Mouse (Mus musculus) Patski (cell line): ENCODE measurements around the gene Bend4. TPM values are rescaled to one million over a fixed set of nuclear protein-coding genes. Genes with fewer than 3 reads are reported as not detected.

ENCODE experiments used
- ATAC-seq: fragments of 100-300 bp; one replicate; pipeline ENCODE4 v1.8.0; 2021
- CTCF ChIA-PET: fragments of 350-600 bp; sonication (Branson Sonifier 250); formaldehyde crosslinking; loops from one replicate; lab custom pipeline; 2022; ENCODE audit warnings: inconsistent platforms; lab: Charles Lee
- POLR2A ChIA-PET: fragments of 350-600 bp; sonication (Branson Sonifier 250); formaldehyde crosslinking; loops from one replicate; lab custom pipeline; 2022; ENCODE audit warnings: antibody characterized with exemption, inconsistent platforms; lab: Charles Lee
- DNase-seq: peaks from one replicate; pipeline ENCODE4 v3.0.0-alpha.2; 2011; ENCODE audit warnings: low read depth, low spot score
- H3K27me3 ChIP-seq: fragments of 371-371 bp; one replicate; pipeline ENCODE4 v1.5.1; 2021
- CTCF ChIP-seq: fragments of 100-300 bp; IDR thresholded peaks from one replicate; pipeline ENCODE4 v1.5.1; 2021
- in situ Hi-C: fragments of 300-500 bp; cut with MboI; formaldehyde crosslinking; loops from 3 replicates; pipeline ENCODE4 v1.11.1; 2018; ENCODE audit warnings: low pct_unique_long_range_greater_than_20kb, mixed read lengths
- polyA plus RNA-seq: library from polyadenylated mRNA; unstranded; gene quantifications from one replicate; pipeline ENCODE4 v1.2.3, GENCODE M21; 2021

Gene Bend4
- polyA plus RNA-seq: 1.1 TPM

- DNase-seq (no peak), ATAC-seq (peak; percentile 35)
- TF ChIP-seq CTCF: no peak
- in situ Hi-C loops: no loop called here
- ChIA-PET POLR2A (no interaction called here), CTCF (no interaction called here)
- H3K27me3 ChIP-seq: peaks cover 7% of the 10 kb centered on the region
Measured at GRCm38 (mm10) chr5:67427443-67428360, at the start of gene Bend4. Gene Bend4 (minus strand): TSS chr5:67428310.

DNA sequence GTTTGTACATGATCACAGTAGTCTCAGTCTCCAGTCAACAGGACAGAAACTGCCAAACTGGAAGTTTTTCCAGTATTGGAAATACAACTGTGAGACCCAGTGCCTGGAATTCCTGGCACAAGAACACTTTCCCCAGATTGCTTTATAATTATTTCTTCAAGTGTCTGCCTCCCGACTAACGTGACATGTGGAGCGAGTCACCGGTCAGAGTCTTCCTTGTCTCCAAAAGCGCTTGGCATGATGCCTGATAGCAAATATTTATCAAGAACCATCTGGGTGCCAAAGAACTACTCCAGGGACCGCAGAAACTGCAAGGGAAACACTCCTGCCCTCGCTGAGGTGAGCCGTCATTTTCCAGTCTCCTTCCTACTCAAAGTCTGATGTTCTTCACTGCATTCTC is 45.6 kb upstream of the Bend4 start:
- DNase-seq (no peak), ATAC-seq (no peak)
- in situ Hi-C loops: no loop called here
- CTCF ChIA-PET: no interaction called here
- no peak for TF ChIP-seq CTCF
- H3K27me3 ChIP-seq: peaks cover 24% of the 10 kb centered on the region
- POLR2A ChIA-PET: no interaction called here

- ATAC-seq: no peak
- POLR2A ChIA-PET: no interaction called here
- DNase-seq: no peak
- in situ Hi-C loops: no loop called here
- peaks cover 30% of the 10 kb centered on the region for H3K27me3 ChIP-seq
- CTCF ChIA-PET: no interaction called here
- no peak for TF ChIP-seq CTCF
Measured at GRCm38 (mm10) chr5:67473094-67473493, 45.0 kb upstream of the Bend4 start.

DNA sequence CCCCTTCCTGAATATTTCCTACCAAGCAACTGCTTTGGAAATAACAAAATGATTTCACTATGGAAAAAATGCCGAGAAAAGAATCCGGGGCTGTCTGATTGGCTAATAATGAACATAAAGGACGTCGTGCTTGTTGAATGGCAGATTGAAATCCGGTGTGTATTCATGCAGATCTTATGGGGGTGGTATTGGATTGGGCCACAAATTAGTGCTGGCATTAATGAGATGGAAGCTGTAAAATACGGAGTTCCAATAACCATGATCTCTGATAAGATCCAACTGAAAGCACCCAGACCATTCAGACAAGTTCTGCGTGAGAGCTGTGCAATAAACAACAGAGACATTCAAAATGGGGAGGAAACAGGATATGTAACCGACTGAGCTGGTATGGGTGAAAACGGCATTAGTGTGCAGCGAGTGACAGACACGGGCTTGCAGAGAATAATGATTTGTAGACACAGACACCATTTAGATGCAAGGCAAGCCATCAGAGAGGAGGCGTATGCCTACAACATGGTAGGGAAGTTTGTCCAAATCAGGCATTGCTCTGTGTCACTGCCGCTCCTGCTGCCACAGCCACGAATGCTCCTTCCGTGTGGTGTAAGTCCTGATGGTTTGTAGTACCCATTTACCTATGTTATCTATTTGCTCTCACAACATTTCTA is 38.9 kb upstream of the Bend4 start:
- ChIA-PET POLR2A (no interaction called here), CTCF (no interaction called here)
- TF ChIP-seq CTCF: no peak
- in situ Hi-C loops: no loop called here
- DNase-seq (no peak), ATAC-seq (no peak)
- peaks cover 47% of the 10 kb centered on the region for H3K27me3 ChIP-seq

- in situ Hi-C loops: no loop called here
- H3K27me3 ChIP-seq: peaks cover 45% of the 10 kb centered on the region
- DNase-seq (no peak), ATAC-seq (no peak)
- no peak for TF ChIP-seq CTCF
- ChIA-PET POLR2A (interaction anchor here (0.5 kb wide), 1 partner anchor 164 kb away, joined by 6 read pairs; no protein-coding TSS in a partner anchor), CTCF (no interaction called here)
Measured at GRCm38 (mm10) chr5:67464899-67465298, 36.8 kb upstream of the Bend4 start.

- peaks cover 48% of the 10 kb centered on the region for H3K27me3 ChIP-seq
- in situ Hi-C loops: no loop called here
- DNase-seq (no peak), ATAC-seq (no peak)
- no peak for TF ChIP-seq CTCF
- CTCF ChIA-PET: interaction anchor here (1.7 kb wide), 1 partner anchor 20 kb away, joined by 4 read pairs; no protein-coding TSS in a partner anchor
- POLR2A ChIA-PET: no interaction called here
Measured at GRCm38 (mm10) chr5:67463636-67464035, 35.5 kb upstream of the Bend4 start.

GRCm38 (mm10) chr5:67462331-67462730 is 34.2 kb upstream of the Bend4 start:
- no peak for TF ChIP-seq CTCF
- no peak for ATAC-seq
- CTCF ChIA-PET: no interaction called here
- H3K27me3 ChIP-seq: peaks cover 37% of the 10 kb centered on the region
- in situ Hi-C loops: no loop called here
- DNase-seq: no peak
- POLR2A ChIA-PET: no interaction called here

GRCm38 (mm10) chr5:67456841-67457240 is 28.7 kb upstream of the Bend4 start:
- no peak for ATAC-seq
- POLR2A ChIA-PET: no interaction called here
- H3K27me3 ChIP-seq: peaks cover 16% of the 10 kb centered on the region
- TF ChIP-seq CTCF: no peak
- in situ Hi-C loops: no loop called here
- CTCF ChIA-PET: no interaction called here
- DNase-seq: no peak

DNA sequence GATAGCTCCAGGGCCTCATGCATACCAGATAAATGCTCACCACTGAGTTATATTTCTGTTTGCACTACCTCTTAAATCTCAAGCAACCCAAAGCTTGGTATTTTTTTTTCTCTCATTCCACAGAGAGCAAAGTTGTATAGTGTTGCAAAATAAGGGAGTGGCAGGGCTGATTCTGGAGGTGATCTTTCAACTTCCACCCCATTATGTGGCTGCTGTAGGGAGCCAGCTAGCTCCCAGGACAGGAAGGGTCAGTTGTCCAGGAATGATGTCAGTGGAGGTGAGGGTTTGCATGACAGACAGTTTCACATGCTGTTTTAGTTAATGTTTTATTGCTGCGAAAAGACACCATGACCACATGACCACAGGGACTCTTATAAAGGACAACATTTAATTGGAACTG is 26.2 kb upstream of the Bend4 start:
- ChIA-PET CTCF (no interaction called here), POLR2A (no interaction called here)
- peaks cover 7% of the 10 kb centered on the region for H3K27me3 ChIP-seq
- no peak for ATAC-seq
- in situ Hi-C loops: no loop called here
- TF ChIP-seq CTCF: no peak
- no peak for DNase-seq

DNA sequence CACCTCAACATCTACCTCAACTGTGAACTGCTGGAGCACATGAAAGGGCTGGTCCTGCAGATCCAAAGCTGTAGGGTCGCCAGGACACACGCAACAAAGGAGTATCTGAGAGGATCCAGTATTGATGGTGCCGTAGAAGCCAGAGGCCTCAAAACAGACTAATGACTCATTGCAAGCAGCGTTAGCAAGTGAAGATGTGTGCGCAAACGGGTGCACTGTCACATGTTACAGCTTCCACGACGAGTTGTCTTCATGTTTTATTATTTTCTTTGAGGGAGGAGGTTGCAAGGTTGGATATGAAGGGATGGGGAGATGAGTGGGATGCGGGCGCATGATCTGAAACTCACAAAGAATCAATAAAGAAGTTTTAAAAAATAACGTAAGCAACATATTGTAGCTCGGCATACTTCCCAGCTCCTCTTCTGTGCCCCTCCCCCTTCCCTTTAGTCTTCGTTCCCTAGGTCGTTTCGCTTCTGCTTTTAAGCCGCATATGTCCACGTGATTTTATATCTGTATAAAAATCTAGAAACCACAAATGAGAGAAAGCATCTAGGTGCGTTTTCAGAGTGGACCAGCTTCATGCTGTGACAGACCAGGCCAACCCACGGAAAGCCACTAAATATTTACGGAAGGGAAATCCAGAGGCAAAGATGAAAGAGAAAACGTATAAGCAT is 22.0 kb upstream of the Bend4 start:
- ChIA-PET POLR2A (interaction anchor here (0.6 kb wide), 1 partner anchor 9 kb away, joined by 3 read pairs; no protein-coding TSS in a partner anchor), CTCF (no interaction called here)
- no peak for ATAC-seq

More for the DNA sequence above, 22.0 kb upstream of the Bend4 start:
- in situ Hi-C loops: no loop called here
- no peak for TF ChIP-seq CTCF
- no peaks in the 10 kb centered on the region for H3K27me3 ChIP-seq
- DNase-seq: no peak
